Mouse (Mus musculus) lung, postnatal 25 days (tissue): ENCODE data around the gene Epha5.
A peak's percentile ranks its signal among the peaks of the same experiment; 100 is the strongest.

ENCODE experiments used
- DNase-seq: peaks from one replicate; pipeline ENCODE4 v3.0.0; 2022; ENCODE audit warnings: low spot score

The Epha5 gene

GRCm38 (mm10) chr5:84417062-84417879 lies at the start of gene Epha5:
TSS of gene Epha5 (minus strand) at chr5:84417382.
- DNase-seq: peak; percentile 8

GRCm38 (mm10) chr5:84456216-84456615 lies 39.0 kb upstream of the Epha5 start:
- DNase-seq: no peak

- DNase-seq: no peak
These were observed 37.5 kb upstream of the Epha5 start for GRCm38 (mm10) chr5:84454641-84455040.

GRCm38 (mm10) chr5:84453839-84454238 lies 36.7 kb upstream of the Epha5 start:
- DNase-seq: no peak

GRCm38 (mm10) chr5:84440232-84440631 lies 23.1 kb upstream of the Epha5 start:
- no peak for DNase-seq

- DNase-seq: no peak
These were observed 991 bp downstream of the Epha5 start for GRCm38 (mm10) chr5:84415961-84416821.

- no peak for DNase-seq
These were observed 2.2 kb downstream of the Epha5 start for GRCm38 (mm10) chr5:84414931-84415431.

- DNase-seq: no peak
These were observed 4.2 kb downstream of the Epha5 start for GRCm38 (mm10) chr5:84413026-84413425.

GRCm38 (mm10) chr5:84408370-84408769 lies 8.8 kb downstream of the Epha5 start:
- no peak for DNase-seq

- DNase-seq: no peak
These were observed 20.1 kb downstream of the Epha5 start for GRCm38 (mm10) chr5:84397085-84397484.

- DNase-seq: no peak
These were observed 51.8 kb downstream of the Epha5 start for GRCm38 (mm10) chr5:84365334-84365733.

- DNase-seq: no peak
These were observed 57.8 kb downstream of the Epha5 start for GRCm38 (mm10) chr5:84359430-84359829.

GRCm38 (mm10) chr5:84353069-84353468 lies 64.1 kb downstream of the Epha5 start:
- DNase-seq: no peak

GRCm38 (mm10) chr5:84346728-84347499 lies 70.3 kb downstream of the Epha5 start:
- DNase-seq: no peak

GRCm38 (mm10) chr5:84335834-84336465 lies 81.2 kb downstream of the Epha5 start:
- DNase-seq: peak; percentile 1

GRCm38 (mm10) chr5:84334481-84334880 lies 82.7 kb downstream of the Epha5 start:
- DNase-seq: no peak

- no peak for DNase-seq
These were observed 85.6 kb downstream of the Epha5 start for GRCm38 (mm10) chr5:84331631-84332030.

GRCm38 (mm10) chr5:84320553-84320952 lies 96.6 kb downstream of the Epha5 start:
- no peak for DNase-seq

GRCm38 (mm10) chr5:84320138-84320537 lies 97.0 kb downstream of the Epha5 start:
- no peak for DNase-seq

GRCm38 (mm10) chr5:84318814-84319340 lies 98.3 kb downstream of the Epha5 start:
- DNase-seq: no peak

- DNase-seq: no peak
These were observed 99.3 kb downstream of the Epha5 start for GRCm38 (mm10) chr5:84317839-84318238.
